Mouse (Mus musculus) ES-CJ7 (cell line): ENCODE data around the gene Akr1b10.
"Not testable (repeated sequence)": the region's sequence is repeated elsewhere in the genome, so short reads cannot be mapped to it uniquely, and the experiment has no call there.

Experiments
- DNase-seq: peaks from one replicate; pipeline ENCODE4 v3.0.0; 2011; ENCODE audit warnings: low read depth, low spot score

Akr1b10 gene

DNA sequence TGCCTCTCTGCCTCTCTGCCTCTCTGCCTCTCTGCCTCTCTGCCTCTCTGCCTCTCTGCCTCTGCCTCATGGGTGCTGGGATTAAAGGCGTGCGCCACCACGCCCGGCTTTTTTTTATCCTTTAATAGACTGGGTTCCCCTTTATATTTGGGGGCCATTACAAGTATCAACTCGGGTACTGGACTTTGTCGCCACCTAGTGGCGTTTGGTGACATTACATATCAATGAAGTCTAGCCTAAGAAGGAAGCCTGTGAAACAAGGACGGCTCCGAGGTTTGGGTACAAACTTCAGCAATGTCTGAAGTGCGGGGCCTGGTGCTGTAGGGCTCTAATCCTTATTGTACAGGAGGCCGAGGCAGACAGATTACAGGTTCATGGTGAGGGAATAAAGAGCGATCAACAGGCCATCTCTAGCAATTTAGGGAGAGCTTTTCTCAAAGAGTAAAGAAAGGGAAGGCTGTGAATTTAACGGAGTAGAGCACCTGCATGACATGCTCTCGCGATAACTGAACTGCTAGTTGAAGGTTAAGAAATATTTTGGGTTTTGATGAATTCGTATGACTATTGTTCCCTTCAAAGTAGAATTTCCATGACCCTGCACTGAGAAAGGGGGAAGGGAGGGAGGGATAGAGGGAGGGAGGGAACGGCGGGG, 12.2 kb upstream of the Akr1b10 start:
- peak; percentile 92 for DNase-seq

- DNase-seq = no peak
These were observed 10.2 kb upstream of the Akr1b10 start for GRCm38 (mm10) chr6:34373841-34374240.

DNA sequence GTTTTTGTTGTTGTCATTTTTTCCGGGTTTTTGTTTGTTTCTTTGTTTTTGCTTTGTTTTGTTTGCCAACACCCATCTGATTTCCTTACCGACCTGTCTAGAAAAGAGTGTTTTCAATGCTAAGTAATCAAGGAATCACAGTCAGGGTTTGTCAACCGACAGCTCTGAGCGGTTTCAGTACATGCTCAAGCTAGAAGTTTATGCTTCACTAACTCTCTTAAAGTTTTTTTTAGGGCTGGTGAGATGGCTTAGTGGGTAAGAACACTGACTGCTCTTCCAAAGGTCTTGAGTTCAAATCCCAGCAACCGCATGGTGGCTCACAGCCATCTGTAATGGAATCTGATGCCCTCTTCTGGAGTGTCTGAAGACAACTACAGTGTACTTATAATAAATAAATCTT, 8.1 kb upstream of the Akr1b10 start:
- DNase-seq = not testable (repeated sequence)

GRCm38 (mm10) chr6:34383401-34383800, 617 bp upstream of the Akr1b10 start:
- DNase-seq = no peak

DNA sequence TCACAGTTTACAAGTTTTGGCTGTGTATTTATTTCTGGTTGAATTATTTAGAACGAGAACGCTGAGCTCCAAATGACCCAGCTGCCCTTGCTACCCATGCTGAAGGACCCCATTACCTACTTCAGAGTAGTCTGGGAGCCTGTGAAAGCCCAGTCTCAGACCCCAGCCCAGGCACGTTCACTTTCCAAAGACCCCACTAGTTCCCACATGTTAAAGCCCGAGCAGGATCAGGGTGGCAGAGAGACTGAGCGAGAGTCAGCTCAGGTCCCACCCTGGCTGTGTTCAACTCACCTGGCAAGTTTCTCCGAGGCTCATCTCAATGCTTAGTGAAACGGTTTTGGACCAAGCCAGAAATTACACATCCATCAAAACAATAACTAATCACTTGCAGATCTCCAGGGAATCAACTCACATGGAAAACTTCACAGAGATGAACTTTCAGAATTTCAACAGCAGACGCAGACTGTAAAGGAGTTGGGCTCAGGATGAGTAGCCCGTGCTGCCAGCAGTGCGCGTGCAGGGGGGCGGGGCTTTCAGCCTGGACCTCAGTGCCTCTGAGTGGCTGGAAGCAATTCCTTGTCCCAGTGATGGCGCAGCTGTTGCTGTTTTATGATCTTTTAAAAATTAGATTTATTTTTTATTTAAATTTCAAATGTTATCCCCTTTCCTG, 818 bp downstream of the Akr1b10 start:
- no peak for DNase-seq

GRCm38 (mm10) chr6:34388420-34389156, 4.6 kb downstream of the Akr1b10 start:
- no peak for DNase-seq

DNA sequence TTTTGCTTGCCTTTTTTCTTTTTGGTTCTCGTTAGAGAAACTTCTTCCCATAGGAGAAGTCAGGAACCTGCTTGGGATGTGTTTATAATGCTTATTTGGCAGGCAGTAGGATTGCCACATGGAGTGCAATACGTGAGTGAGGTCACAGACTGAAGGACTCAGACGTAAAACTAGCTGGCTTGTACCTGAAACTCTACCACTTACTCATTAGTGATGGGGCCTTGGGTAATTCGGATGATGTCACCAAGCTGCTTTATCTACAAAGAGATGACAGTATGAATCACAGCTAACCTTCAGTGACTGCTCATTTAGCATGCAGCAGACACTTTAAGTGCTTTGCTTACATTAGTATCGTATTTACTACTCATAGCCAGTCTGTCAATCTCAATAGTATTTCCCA, 11.9 kb downstream of the Akr1b10 start:
- DNase-seq = no peak

DNA sequence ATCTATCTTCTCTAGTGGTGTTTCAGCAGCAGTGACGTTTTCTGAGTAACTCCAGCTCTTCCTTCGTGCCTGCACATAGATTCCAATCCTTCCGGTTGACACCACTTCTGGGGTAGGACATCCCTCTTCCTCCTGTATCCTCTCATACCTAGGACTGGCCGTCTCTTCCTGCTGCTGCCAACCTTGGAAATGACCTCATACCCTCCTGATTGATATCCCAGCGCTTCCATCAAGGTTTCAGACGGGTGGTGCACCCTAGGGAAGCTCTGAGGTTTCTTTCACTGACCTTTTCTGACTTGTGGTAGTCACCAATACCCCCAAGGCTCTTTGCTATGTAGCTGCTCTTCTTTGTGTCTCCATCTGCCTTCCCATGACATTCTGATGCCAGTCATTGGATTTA, 14.4 kb downstream of the Akr1b10 start:
- no peak for DNase-seq

- DNase-seq = peak; percentile 70
These were observed 15.7 kb downstream of the Akr1b10 start for GRCm38 (mm10) chr6:34399606-34400220.

DNA sequence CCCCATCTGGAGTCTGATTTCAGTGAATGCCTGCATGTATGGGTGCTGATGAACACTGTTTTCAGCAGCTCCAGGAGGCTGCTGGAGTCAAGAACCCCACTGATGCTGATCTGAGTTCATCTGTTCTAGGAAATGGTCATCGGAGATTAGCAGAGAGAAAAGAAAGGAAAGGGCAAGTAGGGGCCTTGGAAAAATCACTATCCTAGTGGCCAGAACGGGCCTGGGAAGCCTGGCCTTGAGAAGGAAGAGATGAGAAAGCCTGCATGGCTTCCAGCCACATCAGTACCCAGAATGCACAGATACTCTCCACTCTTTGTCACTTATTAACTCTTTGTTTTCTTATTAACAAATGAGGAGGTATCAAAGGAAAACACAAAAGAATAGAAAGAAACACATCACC, 16.7 kb downstream of the Akr1b10 start:
- DNase-seq = no peak

DNA sequence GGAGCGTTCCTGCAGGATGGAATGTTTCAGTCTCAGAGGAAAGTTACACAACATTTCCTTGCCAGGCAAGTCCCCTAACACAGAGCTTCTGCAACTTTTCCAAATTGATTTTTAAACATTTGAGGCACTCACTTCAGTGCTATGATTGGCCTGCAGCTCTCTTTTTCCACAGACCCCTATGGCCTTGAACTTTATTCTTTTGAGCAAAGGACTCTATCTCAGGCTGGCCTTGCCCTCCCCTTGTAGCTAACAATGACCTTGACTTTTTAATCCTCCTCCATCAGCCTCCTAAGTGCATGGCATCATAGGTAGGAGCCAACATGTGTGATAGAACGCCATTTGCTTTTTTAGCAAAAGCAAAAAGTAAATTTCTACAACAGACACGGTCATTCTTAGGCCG, 22.7 kb downstream of the Akr1b10 start:
- no peak for DNase-seq

DNA sequence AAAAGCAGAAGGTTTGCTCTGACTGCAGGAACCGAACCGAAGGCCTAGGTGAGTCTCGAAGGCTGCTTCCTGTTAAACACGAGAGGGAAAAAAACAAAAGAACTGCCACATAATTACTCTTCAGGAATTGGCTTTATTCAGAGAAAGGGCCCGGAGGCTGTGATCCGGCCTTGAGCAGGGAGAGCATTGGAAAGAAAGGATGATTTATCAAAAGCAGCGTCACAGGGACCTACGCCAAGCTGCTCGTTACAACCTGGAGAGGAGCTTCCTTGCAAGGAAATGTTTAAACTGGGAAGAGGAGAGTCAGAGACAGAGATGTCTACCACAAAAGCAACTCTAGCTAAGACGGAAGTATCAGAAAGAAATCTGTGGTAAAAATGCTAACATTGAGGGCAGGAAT, 23.4 kb downstream of the Akr1b10 start:
- no peak for DNase-seq

- DNase-seq = no peak
These were observed 28.0 kb downstream of the Akr1b10 start, which contains the start of gene Akr1b7 for GRCm38 (mm10) chr6:34412023-34412422. Gene Akr1b7, plus strand, starts transcription at chr6:34412334.

DNA sequence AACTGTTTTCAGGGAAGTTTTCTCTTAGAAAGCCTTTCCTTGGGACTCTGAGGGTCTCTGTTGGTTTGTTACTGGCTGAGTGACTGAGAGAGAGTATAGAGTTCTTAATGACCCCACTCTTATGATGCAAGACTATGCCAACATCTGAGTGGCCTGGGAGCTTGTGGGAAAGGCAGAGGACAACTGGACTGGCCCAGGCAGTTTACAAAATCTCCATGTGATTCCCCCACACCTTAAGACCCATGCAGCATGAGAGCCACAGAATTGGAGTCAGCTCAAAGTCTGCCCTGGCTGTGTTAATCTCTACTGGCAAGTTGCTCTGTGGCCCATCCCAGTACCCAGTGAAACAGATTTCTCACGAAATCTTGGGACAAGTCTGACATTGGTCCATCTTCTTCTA, 28.7 kb downstream of the Akr1b10 start:
- no peak for DNase-seq

GRCm38 (mm10) chr6:34413386-34413785, 29.4 kb downstream of the Akr1b10 start:
- DNase-seq = not testable (repeated sequence)

DNA sequence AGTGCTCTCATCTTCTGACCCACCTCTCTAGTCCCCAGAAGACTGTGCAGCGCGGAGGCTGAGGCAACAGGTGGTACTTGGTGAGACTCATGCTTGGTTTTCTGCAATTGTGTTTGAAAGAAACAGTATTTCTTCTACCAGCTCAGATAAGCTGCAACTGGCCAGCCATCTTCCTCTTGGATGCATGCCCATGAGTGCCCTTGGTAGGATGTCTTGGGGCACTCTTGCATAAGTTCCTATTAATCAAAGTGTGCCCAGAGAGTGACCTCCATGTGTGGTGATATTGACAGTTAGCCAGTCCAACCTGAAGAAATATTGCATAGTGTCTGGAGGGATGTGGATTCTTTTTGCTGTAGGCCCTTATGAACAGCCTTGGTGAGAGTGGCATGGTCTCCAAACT, 32.5 kb downstream of the Akr1b10 start:
- no peak for DNase-seq

- peak; percentile 61 for DNase-seq
These were observed 35.1 kb downstream of the Akr1b10 start for GRCm38 (mm10) chr6:34419071-34419470.

DNA sequence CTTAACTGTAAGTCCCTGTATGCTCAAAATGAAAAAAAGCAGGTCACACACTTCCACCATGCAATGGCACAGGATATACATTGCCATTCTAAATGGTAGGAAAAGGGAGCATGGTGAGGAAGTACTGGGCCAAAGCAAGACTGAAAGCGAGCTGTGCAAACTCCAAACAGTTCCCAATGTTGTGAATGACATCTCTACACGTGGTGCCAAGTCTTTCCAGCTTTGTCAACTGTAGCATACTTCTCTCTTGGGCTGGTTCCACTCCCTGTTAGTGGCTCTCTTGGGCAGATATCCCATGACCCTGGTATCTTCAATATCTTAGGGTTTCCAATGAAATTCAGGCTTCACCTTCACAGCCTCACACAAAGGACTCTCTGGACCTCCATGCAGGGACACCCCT, 55.0 kb downstream of the Akr1b10 start:
- no peak for DNase-seq

DNA sequence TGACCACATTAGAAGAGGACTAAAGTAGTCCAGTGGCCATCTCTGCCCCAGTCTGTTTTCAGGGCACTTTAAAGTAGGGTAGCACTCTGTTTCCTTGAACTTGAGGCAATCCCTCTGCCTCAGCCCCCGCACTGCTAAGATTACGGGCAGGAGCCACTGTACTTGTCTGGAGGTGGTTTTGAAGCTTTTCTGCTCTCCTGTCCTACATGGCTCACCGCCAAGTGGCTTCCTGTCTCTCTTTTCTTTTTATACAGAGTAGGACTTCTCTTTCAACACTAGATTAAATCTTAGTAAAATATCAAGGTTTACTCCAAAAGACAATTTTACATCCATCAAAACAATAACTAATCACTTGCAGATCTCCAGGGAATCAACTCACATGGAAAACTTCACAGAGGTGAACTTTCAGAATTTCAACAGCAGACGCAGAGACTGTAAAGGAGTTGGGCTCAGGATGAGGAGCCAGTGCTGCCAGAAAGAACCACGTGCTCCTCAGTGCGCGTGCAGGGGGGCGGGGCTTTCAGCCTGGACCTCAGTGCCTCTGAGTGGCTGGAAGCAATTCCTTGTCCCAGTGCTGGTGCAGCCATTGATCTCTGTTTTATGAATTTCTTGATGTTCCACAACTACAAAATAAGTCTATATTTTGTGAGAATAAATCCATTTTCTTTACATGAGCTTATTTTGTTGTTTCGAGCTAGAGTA, 57.7 kb downstream of the Akr1b10 start:
- peak; percentile 12 for DNase-seq

DNA sequence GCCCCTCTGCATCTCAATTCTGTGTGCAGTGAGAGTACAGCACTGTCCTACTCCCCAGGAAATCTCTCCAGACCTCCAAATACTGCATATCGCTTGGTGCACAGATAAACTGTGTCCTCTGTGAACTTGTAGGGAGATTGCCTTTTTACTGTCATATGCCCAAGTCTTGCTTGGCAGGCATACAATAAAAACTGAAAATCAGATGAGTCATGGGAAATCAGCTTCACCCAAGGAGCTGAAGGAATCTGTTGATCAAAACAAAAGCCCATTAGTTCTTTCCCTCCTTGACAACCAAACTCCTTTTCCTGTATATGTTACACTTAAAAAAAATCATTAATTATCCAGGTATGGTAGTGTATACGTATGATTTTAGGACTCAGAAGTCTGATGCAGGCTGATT, 59.8 kb downstream of the Akr1b10 start:
- DNase-seq = no peak
